Mouse (Mus musculus): ENCODE results near the gene Mrps21. TPM values are rescaled to one million over a fixed set of nuclear protein-coding genes. Genes with fewer than 3 reads are reported as not detected.

Mrps21 gene
- polyA plus RNA-seq, 1 experiment from 2014 or later: 156 TPM

DNA sequence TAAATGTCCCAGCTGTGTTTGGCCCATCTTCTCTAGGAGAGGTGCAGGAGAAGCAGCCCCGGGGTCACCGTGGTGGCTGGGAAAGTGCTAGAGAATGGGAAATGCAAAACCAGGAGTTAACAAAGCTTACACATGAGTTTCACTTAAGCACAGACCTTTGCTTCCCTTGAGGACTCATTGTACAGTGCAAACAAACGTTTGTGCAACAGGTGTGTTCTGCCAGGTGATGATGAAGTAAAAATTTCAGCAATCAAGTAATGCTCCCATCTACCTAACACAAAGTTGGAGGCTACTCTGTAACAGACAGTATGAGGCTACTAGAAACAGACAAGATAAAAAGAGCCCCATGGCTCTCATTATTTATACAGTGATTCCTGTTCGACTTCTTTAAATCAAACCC lies 7.7 kb upstream of the Mrps21 start:
- WGBS (ENCODE audit: insufficient replicate concordance): 71% methylated on average over 4 of the region's 4 CpGs

DNA sequence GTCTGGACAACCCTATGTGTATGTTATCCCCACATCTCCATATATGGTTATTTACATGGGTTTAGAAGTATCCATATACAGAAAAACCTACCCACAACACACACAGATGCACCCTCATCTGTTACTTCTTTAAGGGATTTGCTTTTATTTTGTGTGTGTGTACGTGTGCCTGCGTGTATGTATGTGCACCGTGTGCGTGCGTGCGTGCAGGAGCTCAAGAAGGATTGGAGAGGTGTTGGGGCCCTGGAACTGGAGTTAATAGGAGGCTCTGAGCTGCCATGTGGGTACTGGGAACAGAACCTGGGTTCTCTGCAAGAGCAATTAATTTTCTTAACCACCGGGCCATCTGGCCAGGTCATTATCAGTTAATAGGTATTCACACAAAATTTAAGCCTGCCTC lies 729 bp upstream of the Mrps21 start:
- peak overlapping the region; percentile 75 for H3K4me3 ChIP-seq (ENCODE audit: low read depth, low read length)
- WGBS (ENCODE audit: insufficient replicate concordance): 63% methylated on average over 7 of the region's 7 CpGs
- H3K27ac ChIP-seq (ENCODE audit: low read length): peak overlapping the region; percentile 42; the same call in 1 of the 2 replicates
- H3K9ac ChIP-seq (ENCODE audit: low read depth, low read length): peak overlapping the region; percentile 83
- H3K4me1 ChIP-seq (ENCODE audit: control insufficient read depth, low read depth, low read length): peaks cover 14% of the 10 kb centered on the region
- no peaks in the 10 kb centered on the region for H3K9me3 ChIP-seq (replicated peaks; ENCODE audit: control insufficient read depth, low read length)
- ATAC-seq (ENCODE audit: low read depth): no peak
- H3K4me2 ChIP-seq (ENCODE audit: low read depth, low read length): peak overlapping the region; percentile 70
- no peaks in the 10 kb centered on the region for H3K27me3 ChIP-seq (ENCODE audit: control insufficient read depth, insufficient read depth, low read depth, low read length)
- peaks cover 7% of the 10 kb centered on the region for H3K36me3 ChIP-seq (ENCODE audit: control insufficient read depth, insufficient read depth)

More for the DNA sequence above, 7.7 kb upstream of the Mrps21 start:
- H3K27ac ChIP-seq (ENCODE audit: low read length): no peak overlapping the region
- H3K4me2 ChIP-seq (ENCODE audit: low read depth, low read length): no peak overlapping the region
- no peaks in the 10 kb centered on the region for H3K9me3 ChIP-seq (replicated peaks; ENCODE audit: control insufficient read depth, low read length)
- no peak overlapping the region for H3K9ac ChIP-seq (ENCODE audit: low read depth, low read length)
- no peak overlapping the region for H3K4me3 ChIP-seq (ENCODE audit: low read depth, low read length)
- H3K27me3 ChIP-seq (ENCODE audit: control insufficient read depth, insufficient read depth, low read depth, low read length): peaks cover 11% of the 10 kb centered on the region
- peaks cover 19% of the 10 kb centered on the region for H3K4me1 ChIP-seq (ENCODE audit: control insufficient read depth, low read depth, low read length)
- no peaks in the 10 kb centered on the region for H3K36me3 ChIP-seq (ENCODE audit: control insufficient read depth, insufficient read depth)
- no peak for ATAC-seq (ENCODE audit: low read depth)

DNA sequence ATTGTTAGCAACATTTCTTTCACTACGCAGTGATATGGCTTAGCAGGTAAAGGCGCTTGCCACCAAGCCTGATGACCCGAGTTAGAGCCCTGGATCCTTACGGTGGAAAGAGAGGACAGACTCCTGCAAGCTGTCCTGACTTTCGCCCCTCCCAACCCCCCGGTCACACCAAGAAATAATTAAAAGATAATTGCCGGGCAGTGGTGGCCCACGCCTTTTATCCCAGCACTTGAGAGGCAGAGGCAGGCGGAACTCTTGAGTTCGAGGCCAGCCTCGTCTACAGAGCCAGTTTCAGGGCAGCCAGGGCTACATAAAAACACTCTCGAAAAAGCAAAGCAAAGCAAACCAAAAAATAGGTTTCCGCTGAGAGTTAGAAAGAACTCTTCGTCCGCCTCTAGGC lies 343 bp downstream of the Mrps21 start:
- peaks cover 14% of the 10 kb centered on the region for H3K4me1 ChIP-seq (ENCODE audit: control insufficient read depth, low read depth, low read length)
- peak overlapping the region; percentile 83 for H3K9ac ChIP-seq (ENCODE audit: low read depth, low read length)
- H3K27ac ChIP-seq (ENCODE audit: low read length): peak overlapping the region; percentile 88
- peaks cover 7% of the 10 kb centered on the region for H3K36me3 ChIP-seq (ENCODE audit: control insufficient read depth, insufficient read depth)
- peak overlapping the region; percentile 70 for H3K4me2 ChIP-seq (ENCODE audit: low read depth, low read length)
- H3K27me3 ChIP-seq (ENCODE audit: control insufficient read depth, insufficient read depth, low read depth, low read length): no peaks in the 10 kb centered on the region
- 4% methylated on average over 15 of the region's 15 CpGs for WGBS (ENCODE audit: insufficient replicate concordance)
- peak; percentile 25; the same call in 1 of the 2 replicates for ATAC-seq (ENCODE audit: low read depth)
- peak overlapping the region; percentile 75 for H3K4me3 ChIP-seq (ENCODE audit: low read depth, low read length)
- H3K9me3 ChIP-seq (replicated peaks; ENCODE audit: control insufficient read depth, low read length): no peaks in the 10 kb centered on the region

DNA sequence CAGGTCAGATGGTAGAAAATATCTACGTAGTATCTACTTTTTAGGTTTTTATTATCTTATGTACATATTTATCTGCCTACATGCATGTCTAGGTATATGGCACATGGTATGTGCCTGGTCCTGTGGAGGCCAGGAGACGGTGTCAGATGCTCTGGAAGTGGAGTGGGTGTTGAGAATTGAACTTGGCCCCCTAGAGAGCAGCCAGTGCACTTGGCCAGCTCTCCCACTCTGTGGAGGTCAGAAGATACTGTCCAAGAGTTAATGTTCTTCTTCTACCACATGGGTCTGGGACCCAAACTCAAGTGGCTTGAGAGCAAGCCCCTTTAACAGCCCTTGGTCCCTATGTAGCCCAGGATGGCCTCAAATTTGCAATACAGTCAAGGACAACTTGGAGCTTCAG lies 3.9 kb downstream of the Mrps21 start:
- H3K9ac ChIP-seq (ENCODE audit: low read depth, low read length): no peak overlapping the region
- peaks cover 11% of the 10 kb centered on the region for H3K36me3 ChIP-seq (ENCODE audit: control insufficient read depth, insufficient read depth)
- H3K9me3 ChIP-seq (replicated peaks; ENCODE audit: control insufficient read depth, low read length): no peaks in the 10 kb centered on the region
- WGBS (ENCODE audit: insufficient replicate concordance): 86% methylated on average over 2 of the region's 2 CpGs
- H3K4me1 ChIP-seq (ENCODE audit: control insufficient read depth, low read depth, low read length): peaks cover 10% of the 10 kb centered on the region
- no peaks in the 10 kb centered on the region for H3K27me3 ChIP-seq (ENCODE audit: control insufficient read depth, insufficient read depth, low read depth, low read length)
- no peak overlapping the region for H3K4me2 ChIP-seq (ENCODE audit: low read depth, low read length)
- H3K4me3 ChIP-seq (ENCODE audit: low read depth, low read length): no peak overlapping the region
- no peak overlapping the region for H3K27ac ChIP-seq (ENCODE audit: low read length)
- no peak for ATAC-seq (ENCODE audit: low read depth)

DNA sequence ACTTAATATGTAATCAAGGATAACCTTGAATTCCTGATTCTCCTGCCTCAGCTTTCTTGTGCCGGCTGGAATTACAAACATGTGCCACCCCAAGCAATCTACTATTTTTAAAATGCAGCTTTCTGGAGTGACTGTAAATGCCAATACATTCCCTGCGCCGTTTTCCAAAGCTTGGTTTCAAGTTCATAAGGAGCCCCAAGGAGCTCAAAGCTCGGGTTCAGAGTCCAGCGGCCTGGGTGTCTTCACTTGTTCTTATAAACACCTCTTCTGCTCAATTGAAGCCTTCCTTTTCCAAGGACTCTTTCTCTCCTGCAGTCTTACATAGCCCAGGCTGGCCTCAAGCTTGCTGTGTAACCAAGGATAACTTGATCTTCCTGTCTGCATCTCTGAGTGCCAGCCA lies 5.2 kb downstream of the Mrps21 start:
- Histone ChIP-seq H3K27me3 (ENCODE audit: control insufficient read depth, insufficient read depth, low read depth, low read length) (no peaks in the 10 kb centered on the region), H3K27ac (ENCODE audit: low read length) (no peak overlapping the region), H3K9me3 (replicated peaks; ENCODE audit: control insufficient read depth, low read length) (no peaks in the 10 kb centered on the region), H3K36me3 (ENCODE audit: control insufficient read depth, insufficient read depth) (peaks cover 11% of the 10 kb centered on the region), H3K4me1 (ENCODE audit: control insufficient read depth, low read depth, low read length) (peaks cover 5% of the 10 kb centered on the region), H3K4me2 (ENCODE audit: low read depth, low read length) (no peak overlapping the region), H3K4me3 (ENCODE audit: low read depth, low read length) (no peak overlapping the region), H3K9ac (ENCODE audit: low read depth, low read length) (no peak overlapping the region)
- 84% methylated on average over 5 of the region's 5 CpGs for WGBS (ENCODE audit: insufficient replicate concordance)
- ATAC-seq (ENCODE audit: low read depth): no peak

DNA sequence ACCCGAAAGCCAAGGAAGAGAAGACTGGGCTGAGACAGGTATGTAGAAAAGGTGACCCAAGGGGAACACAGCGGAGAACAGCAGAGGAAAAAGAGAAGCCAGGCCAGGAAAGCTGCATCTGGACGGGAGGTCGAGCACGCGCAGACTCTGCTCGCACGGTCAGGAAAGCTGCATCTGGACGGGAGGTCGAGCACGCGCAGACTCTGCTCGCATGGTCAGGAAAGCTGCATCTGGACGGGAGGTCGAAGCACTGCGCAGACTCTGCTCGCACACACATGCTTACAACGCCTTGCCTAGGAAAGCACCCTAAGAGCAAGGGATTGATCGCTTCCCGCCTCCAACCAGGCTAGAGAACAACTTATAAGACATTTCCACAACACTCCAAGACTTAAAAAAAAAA lies 5.7 kb downstream of the Mrps21 start:
- H3K27me3 ChIP-seq (ENCODE audit: control insufficient read depth, insufficient read depth, low read depth, low read length): no peaks in the 10 kb centered on the region
- H3K27ac ChIP-seq (ENCODE audit: low read length): no peak overlapping the region
- no peak overlapping the region for H3K4me2 ChIP-seq (ENCODE audit: low read depth, low read length)
- H3K9me3 ChIP-seq (replicated peaks; ENCODE audit: control insufficient read depth, low read length): no peaks in the 10 kb centered on the region
- no peak for ATAC-seq (ENCODE audit: low read depth)
- H3K4me1 ChIP-seq (ENCODE audit: control insufficient read depth, low read depth, low read length): peaks cover 4% of the 10 kb centered on the region
- H3K4me3 ChIP-seq (ENCODE audit: low read depth, low read length): no peak overlapping the region
- H3K36me3 ChIP-seq (ENCODE audit: control insufficient read depth, insufficient read depth): peaks cover 11% of the 10 kb centered on the region
- H3K9ac ChIP-seq (ENCODE audit: low read depth, low read length): no peak overlapping the region
- WGBS (ENCODE audit: insufficient replicate concordance): 88% methylated on average over 20 of the region's 20 CpGs

DNA sequence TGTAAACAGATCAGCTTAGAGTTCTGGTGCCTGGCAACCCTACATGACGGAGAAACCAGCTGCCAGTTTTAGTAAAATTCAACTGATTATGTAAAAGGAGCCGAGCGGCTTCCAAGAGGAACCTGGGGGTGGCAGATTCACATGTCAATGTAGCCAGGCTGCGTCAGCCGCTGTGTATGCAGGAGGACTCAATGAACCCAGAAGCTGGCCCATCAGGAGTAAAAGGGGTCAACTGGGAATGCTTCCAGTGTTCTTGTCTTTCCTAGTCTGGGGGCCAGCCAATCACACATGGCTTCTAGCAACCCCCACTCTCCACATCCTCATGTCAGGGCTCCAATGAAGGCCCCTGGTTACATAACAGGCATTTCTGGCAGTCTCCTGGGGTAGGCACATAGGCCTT lies 6.3 kb downstream of the Mrps21 start:
- Histone ChIP-seq H3K4me1 (ENCODE audit: control insufficient read depth, low read depth, low read length) (no peaks in the 10 kb centered on the region), H3K9ac (ENCODE audit: low read depth, low read length) (no peak overlapping the region), H3K4me3 (ENCODE audit: low read depth, low read length) (no peak overlapping the region), H3K36me3 (ENCODE audit: control insufficient read depth, insufficient read depth) (peaks cover 11% of the 10 kb centered on the region), H3K27ac (ENCODE audit: low read length) (no peak overlapping the region), H3K27me3 (ENCODE audit: control insufficient read depth, insufficient read depth, low read depth, low read length) (no peaks in the 10 kb centered on the region), H3K4me2 (ENCODE audit: low read depth, low read length) (no peak overlapping the region), H3K9me3 (replicated peaks; ENCODE audit: control insufficient read depth, low read length) (no peaks in the 10 kb centered on the region)
- 79% methylated on average over 5 of the region's 5 CpGs for WGBS (ENCODE audit: insufficient replicate concordance)
- no peak for ATAC-seq (ENCODE audit: low read depth)

DNA sequence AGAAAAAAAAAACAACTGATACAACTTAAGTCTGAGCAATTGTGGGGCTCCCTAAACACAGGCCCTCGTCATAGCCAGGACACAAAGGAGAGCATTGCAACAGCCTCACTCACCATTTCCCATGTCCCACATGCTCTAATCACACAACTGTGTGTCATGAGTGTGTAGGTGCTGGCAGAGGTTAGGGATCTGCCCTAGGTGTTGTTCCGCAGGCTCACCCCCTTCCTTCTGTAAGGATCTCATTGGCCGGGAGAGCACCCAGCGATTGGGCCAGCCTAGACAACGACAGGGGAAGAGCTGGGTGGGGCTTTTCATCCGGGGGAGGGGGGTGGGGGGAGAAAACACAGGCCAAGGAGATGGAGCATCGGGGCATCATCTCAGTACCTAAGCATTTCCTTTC lies 7.7 kb downstream of the Mrps21 start:
- 59% methylated on average over 7 of the region's 7 CpGs for WGBS (ENCODE audit: insufficient replicate concordance)
- no peak for ATAC-seq (ENCODE audit: low read depth)
- Histone ChIP-seq H3K4me2 (ENCODE audit: low read depth, low read length) (no peak overlapping the region), H3K4me1 (ENCODE audit: control insufficient read depth, low read depth, low read length) (no peaks in the 10 kb centered on the region), H3K9ac (ENCODE audit: low read depth, low read length) (no peak overlapping the region), H3K27ac (ENCODE audit: low read length) (no peak overlapping the region), H3K4me3 (ENCODE audit: low read depth, low read length) (no peak overlapping the region), H3K36me3 (ENCODE audit: control insufficient read depth, insufficient read depth) (peaks cover 5% of the 10 kb centered on the region), H3K9me3 (replicated peaks; ENCODE audit: control insufficient read depth, low read length) (no peaks in the 10 kb centered on the region), H3K27me3 (ENCODE audit: control insufficient read depth, insufficient read depth, low read depth, low read length) (no peaks in the 10 kb centered on the region)

DNA sequence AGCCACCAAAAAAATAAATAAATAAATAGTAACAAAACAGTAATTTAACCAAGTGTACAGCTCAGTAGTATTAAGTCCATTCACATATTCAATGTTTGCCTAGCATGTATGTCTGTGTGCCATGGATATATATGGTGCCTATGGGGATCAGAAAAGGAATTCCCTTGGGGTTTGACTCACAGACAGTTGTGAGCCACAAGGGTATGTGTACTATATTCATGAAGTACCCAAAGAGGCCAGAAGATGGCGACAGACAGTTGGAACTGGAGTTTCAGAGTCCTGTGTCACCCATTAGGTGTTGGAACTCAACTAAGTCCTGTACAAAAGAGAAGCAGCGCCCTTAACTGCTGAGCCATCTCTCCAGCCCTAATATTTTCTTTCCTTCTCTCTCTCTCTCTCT lies 9.5 kb downstream of the Mrps21 start:
- no peak overlapping the region for H3K9ac ChIP-seq (ENCODE audit: low read depth, low read length)
- ATAC-seq (ENCODE audit: low read depth): peak; percentile 74; the same call in 1 of the 2 replicates
- H3K4me2 ChIP-seq (ENCODE audit: low read depth, low read length): no peak overlapping the region
- 37% methylated on average over 2 of the region's 2 CpGs for WGBS (ENCODE audit: insufficient replicate concordance)
- H3K9me3 ChIP-seq (replicated peaks; ENCODE audit: control insufficient read depth, low read length): no peaks in the 10 kb centered on the region
- no peaks in the 10 kb centered on the region for H3K27me3 ChIP-seq (ENCODE audit: control insufficient read depth, insufficient read depth, low read depth, low read length)
- H3K4me3 ChIP-seq (ENCODE audit: low read depth, low read length): no peak overlapping the region
- H3K36me3 ChIP-seq (ENCODE audit: control insufficient read depth, insufficient read depth): peaks cover 4% of the 10 kb centered on the region
- no peaks in the 10 kb centered on the region for H3K4me1 ChIP-seq (ENCODE audit: control insufficient read depth, low read depth, low read length)
- H3K27ac ChIP-seq (ENCODE audit: low read length): no peak overlapping the region

Measured in liver, embryonic 16.5 days (tissue).